Mouse (Mus musculus): ENCODE results near the gene Ngf.

The Ngf gene

DNA sequence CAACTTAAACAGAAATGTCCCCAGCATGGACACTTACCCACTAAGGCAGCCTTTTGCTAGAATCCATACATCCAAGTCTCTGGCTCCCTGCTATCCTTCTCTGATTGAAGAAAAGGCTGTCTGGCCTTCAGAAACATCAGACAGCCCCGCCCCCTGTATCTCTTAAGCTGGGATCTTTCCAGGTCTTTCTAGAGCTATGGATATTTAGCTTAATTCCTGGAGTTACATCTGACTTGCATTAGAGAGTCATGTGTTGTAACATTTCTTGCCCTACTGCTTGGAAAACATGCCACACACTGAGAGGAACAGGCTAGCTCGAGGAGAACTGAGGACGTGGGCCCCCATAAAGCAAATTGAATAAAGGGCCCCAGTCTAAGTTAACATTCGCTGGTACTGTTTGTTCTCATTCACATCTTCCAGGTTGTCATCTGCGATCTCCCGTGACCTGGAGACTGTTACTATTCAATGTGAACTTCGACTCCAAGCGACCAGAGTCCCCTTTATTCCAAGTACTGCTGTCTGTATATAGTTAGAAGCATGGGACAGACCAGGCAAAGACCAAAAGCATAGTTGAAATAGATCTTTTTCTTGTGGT lies 38.0 kb downstream of the Ngf start:
- CTCF ChIA-PET, result no interaction called here

DNA sequence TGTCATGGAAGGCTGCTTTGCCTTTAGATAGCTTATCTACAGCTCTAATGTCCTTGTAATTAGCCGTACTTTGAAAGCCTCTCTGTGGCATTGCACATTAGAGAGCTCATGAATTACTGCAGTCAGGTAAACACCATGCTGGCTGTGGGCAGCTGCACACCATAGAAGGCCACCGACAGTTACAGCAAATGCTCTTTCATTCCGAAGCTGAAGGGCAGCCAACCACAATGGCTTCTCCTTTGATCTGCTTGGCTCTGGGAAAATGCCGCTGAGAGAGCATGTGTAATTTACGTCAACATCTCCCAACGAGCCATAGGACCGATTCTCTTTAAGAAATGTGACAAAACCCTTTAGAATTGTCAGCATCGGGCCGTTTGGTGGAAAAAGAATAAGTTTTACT lies 38.7 kb downstream of the Ngf start:
- CTCF ChIA-PET, result no interaction called here

DNA sequence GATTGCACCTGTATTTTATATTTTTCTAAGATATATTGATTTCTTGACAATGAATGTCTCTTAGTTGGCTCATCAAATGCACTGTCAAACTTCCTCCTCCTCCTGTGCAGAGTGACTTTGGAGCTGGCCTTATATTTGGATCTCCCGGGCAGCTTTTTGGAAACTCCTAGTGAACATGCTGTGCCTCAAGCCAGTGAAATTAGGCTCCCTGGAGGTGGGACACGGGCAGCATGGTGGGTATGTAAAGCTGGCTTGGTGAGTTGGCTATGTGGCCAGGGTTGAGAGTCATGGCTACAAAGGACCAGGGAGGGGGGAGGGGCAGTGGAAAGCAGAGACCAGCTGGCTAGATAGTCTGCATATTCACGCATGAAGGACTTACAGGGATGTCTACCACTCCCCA lies 39.9 kb downstream of the Ngf start:
- CTCF ChIA-PET, result no interaction called here

DNA sequence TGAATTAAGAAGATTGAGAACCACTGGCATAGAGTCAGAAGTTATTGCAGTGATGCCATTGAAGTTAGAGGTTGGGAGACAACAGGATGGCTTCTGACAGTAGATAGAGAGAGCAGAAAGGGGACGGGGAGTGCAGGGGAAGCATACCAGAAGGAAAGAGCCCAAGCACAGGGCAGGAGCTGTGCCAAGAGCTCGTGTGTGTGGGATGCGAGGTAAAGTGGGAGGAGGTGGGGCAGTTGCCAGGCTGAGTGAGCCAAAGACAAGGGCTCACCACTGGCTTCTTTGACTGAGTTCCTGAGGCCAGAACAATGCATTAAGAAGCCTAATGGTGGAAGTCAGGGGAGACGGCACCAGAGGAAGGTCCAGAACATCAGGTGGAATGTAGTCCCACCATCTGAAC lies 47.2 kb downstream of the Ngf start:
- CTCF ChIA-PET, result no interaction called here

DNA sequence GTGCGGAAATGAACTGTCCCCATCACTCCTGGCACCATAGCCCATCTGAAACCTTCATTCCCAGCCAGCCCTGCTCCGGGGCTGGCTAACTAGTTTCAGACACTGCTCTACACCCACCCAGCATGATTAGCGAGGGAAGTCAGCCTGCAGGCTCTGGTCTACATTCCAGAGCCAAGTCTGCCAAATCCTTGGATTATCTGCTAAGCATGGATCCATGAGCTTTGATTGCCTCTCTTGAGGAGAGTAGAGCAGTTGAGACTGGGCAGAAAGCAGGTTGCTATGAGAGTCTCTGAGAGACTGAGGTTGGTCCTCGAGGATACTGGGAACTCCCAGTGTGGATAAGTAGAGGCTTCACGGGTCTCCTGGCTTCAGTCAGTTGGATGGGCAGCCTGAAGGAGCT lies 51.3 kb downstream of the Ngf start:
- CTCF ChIA-PET, result no interaction called here

DNA sequence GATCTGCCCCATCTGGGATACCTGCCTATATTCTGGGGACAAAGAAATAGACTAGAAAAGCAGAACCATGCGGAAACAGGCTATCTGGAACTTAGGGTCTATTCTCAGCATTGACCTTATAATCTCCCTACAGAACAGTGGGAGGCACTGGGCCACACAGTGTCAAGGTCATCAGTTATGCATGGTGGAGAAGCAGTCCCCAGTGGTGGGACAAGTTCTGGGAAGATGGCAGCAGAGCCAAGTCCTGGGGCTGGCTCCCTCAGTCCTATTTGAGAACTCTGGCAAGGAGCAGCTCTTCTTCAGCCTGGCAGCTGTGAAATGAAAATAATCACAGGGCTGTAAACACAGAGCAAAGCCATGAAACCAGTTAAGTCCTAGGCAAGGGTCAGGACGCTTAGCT lies 54.0 kb downstream of the Ngf start:
- CTCF ChIA-PET, result no interaction called here

DNA sequence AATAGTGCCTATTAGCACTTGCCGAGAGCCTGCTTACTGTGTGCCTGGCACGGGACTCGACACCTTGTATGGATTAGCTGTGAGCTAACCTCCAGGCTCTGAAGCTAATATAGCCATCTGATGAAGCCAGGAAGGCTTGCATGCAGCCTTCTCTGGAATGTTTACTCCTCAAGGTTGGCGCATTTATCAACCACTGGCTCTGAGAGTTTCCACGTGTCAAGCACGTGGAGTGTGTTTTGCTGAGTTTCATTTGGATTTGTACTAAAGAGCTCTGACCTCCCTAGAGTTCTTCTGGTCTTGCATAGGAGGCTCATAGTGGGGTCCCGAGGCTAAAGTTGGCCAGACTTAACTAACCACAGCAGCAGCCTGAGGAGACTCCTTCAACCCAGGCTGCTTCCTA lies 55.2 kb downstream of the Ngf start:
- CTCF ChIA-PET, result no interaction called here

DNA sequence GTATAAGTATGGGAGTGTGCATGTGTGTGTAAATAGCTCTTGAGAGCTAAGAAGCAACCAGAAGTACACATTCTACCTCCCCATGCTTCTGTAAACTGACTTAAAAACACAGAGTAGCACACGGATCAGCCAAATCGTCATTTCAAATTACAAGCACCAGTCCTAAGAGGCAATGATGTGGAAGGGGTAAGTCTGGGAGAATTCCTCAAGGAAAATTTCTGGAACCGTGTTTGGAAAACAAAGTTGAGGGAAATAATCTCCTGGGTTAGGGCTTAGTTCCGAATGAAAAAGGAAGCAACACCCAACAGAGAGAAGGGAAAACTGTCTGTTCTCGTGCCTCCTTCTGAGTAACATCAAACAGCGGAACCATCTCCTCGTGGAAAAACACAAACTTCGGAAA lies 56.1 kb downstream of the Ngf start:
- CTCF ChIA-PET, result no interaction called here

DNA sequence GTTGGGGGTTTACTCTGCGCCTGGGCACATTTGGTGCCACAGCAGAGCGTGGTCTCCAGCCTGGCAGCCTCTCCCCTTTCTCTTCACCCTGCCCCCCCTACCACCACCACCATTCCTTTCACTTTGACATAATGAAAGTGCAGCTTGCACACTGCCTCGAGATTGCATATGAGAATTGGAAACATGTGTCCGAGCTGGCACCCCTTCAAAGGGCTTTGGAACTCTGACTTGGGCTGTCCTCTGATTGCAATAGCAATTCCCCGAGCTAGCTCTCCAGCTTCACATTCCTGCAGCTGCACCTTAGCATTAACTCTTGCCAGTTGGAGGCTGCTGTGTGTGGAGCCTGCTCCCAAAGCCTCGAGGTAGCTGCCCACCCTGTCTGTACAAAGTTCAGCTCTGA lies 56.8 kb downstream of the Ngf start:
- CTCF ChIA-PET, result no interaction called here

DNA sequence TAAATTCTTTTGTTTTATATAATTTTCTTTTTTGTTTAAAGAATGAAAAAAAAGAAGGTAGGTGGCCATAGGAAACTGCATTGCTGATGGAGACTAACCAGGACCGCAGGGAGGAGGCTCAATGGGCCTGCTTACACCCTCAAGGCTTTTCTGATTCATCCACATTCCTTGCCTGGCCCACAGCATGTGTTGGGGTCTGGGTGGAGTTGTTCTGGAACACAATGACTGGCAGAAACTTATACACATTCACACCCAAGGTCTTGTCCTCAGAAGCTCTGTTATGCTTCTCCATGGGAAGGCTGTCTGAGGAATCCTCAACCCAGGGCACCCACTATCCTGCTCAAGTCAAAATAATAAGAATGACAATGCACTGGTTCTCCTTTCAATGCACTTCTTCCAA lies 65.0 kb downstream of the Ngf start:
- CTCF ChIA-PET, result no interaction called here

DNA sequence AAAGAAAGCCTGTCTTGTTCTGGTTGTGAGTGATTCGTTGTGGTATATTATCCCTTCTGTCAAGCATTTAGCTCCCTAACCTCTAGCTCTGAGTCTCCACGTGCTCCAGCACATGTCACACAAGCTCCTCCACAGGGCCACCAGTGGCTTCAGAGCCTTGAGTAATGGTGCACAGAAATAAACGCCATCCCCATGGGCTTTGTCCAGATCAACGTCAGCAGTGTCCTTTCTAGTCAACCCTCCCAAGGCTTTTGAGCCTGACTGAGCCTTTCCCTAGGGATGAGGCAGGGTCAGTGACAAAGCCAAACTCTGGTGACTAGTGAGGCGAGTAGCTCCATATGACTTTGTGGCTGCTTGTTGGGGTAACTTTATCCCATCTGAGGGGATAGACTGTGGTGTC lies 73.9 kb downstream of the Ngf start:
- CTCF ChIA-PET, result no interaction called here

DNA sequence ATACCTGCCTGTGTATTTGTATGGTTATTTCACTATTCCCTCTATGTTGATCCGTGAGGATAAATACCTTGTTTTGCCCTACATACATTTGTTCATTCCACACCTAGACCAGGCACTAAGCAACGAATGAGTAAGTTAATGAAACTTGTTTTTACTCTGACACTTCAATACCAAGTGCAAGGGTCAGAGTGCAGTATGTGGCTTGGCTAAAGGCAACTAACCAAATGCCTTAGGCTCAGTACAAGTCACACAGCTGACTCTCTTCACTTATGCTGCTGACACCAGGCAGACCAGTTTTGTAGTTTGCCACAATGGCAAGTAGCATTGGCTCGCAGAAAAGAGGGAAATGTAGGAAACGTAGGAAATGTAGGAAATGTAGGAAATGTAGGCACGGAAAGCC lies 77.8 kb downstream of the Ngf start:
- CTCF ChIA-PET, result no interaction called here

DNA sequence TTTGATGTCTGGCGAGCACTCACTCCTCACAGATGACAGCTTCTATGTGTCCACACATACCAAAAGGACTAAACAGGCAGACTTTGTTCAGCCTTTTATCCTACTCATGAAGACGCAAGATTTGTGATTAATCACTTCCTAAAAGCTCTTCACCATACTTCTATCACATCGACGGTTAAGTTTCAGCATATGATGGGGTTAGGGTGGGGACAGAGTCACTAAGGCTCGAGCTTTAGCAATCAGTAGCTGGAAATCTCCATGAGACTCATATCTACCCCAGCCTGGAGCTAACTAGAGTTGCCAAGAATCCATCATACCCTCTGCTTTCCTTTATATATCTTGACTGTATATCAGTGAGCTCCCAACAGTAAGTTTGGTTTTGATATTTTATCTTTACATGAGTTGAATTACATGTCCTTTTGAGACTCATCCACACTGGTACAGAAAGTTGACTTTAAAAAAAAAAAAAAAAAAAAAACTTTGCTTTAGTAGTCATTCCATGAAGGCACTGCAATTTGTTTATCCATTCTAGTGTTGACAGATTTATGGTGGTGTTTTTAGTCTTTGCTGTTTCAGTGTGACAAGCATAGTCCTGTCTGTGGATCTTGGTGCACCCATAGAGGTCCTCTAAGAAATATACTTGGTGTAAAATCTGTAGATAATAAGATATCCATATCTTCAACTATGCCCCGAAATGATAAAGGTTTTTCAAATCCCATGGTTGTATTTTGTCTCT lies 84.4 kb downstream of the Ngf start:
- CTCF ChIA-PET, result no interaction called here

DNA sequence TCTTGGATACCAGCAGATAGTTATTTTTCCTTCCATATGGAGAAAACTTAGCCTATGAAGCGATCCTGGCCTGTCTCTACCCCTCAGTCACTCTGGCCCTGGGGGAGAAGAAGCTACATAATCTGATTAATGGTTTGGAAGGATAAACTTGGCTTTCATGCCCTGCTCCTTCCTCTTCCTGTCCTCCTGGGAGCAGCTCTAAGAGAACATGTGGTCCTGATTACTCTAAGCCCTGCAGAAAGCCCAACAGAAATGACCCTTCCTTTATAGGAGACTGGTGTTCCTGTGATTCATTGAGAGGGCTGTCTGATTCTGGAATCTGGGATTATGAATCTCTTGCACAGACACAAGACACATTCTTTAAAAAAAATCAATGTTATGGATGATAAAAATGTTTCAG lies 86.4 kb downstream of the Ngf start:
- CTCF ChIA-PET, result no interaction called here

DNA sequence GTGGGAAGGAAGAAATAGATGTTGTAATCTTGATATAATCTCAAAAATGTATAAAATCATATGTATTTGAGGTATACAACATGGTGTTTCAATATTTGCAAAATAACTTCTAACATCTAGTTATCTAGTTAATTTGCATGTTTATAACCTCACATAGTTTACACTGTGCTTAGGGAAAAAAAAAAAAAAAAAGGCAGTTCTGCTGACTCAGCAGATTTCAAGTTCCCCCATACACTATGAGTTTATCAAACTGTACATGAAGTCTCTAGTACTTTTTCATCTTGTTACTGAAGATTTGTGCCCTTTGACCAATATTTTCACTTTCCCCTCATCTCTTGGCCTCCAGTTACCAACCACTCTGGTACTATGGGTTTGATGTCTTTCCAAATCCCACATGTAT lies 86.9 kb downstream of the Ngf start:
- CTCF ChIA-PET, result no interaction called here

All from spleen, embryonic (tissue).